Mouse (Mus musculus) heart, embryonic 15.5 days (tissue): ENCODE data around the gene Clec10a. TPM values are rescaled to one million over a fixed set of nuclear protein-coding genes. Genes with fewer than 3 reads are reported as not detected.

Experiments used
- ATAC-seq: fragments of 200-750 bp; cut with Nextera tagmentation; replicated peaks from 2 replicates; pipeline ENCODE4 v1.8.0; 2017; ENCODE audit warnings: low read depth, moderate TSS enrichment; ENCODE audit not compliant: insufficient number of reproducible peaks, insufficient read depth, low FRiP score
- H3K27ac ChIP-seq: fragments of 300-500 bp; sonication (generic); 2 replicates; pipeline ENCODE4 v1.5.1; 2015; ENCODE audit warnings: mild to moderate bottlenecking, inconsistent platforms
- H3K27me3 ChIP-seq: fragments of 300-500 bp; sonication (generic); 2 replicates; pipeline ENCODE4 v1.6.1; 2015; ENCODE audit warnings: inconsistent platforms
- H3K36me3 ChIP-seq: fragments of 300-500 bp; sonication (generic); 2 replicates; pipeline ENCODE4 v1.6.1; 2015; ENCODE audit warnings: mild to moderate bottlenecking, inconsistent platforms
- H3K4me1 ChIP-seq: fragments of 300-500 bp; sonication (generic); replicated peaks from 2 replicates; pipeline ENCODE4 v1.6.1; 2015; ENCODE audit warnings: inconsistent platforms
- H3K4me2 ChIP-seq: fragments of 300-500 bp; sonication (generic); 2 replicates; pipeline ENCODE4 v1.6.1; 2015; ENCODE audit warnings: inconsistent platforms, mild to moderate bottlenecking, moderate library complexity
- H3K4me3 ChIP-seq: fragments of 300-500 bp; sonication (generic); 2 replicates; pipeline ENCODE4 v1.5.1; 2015; ENCODE audit warnings: mild to moderate bottlenecking, inconsistent platforms
- H3K9ac ChIP-seq: fragments of 300-500 bp; sonication (generic); 2 replicates; pipeline ENCODE4 v1.6.1; 2015; ENCODE audit warnings: mild to moderate bottlenecking, inconsistent platforms
- H3K9me3 ChIP-seq: fragments of 300-500 bp; sonication (generic); replicated peaks from 2 replicates; pipeline ENCODE4 v1.6.1; 2016; ENCODE audit warnings: inconsistent platforms
- WGBS: fragments of 180-500 bp; shearing (Covaris S2); methylation state at CpG from one replicate; pipeline ENCODE4 v1.1.7; 2015; ENCODE audit warnings: mixed read lengths; 5-methylcytosine and 5-hydroxymethylcytosine counted together
- polyA plus RNA-seq: library from polyadenylated mRNA; unstranded; fragments of >200 nt; fragmentation: Nextera tagmentation; extraction: Ambion mirVana; gene quantifications from 2 replicates; pipeline ENCODE4 v1.2.1, GENCODE M21; 2015

Gene Clec10a
- polyA plus RNA-seq, 1 experiment from 2014 or later, result 0.40 TPM

GRCm38 (mm10) chr11:70208778-70209388 is 52.9 kb downstream of the Clec10a start:
- no peak overlapping the region for H3K27ac ChIP-seq
- WGBS, result 67% methylated on average over 5 of the region's 5 CpGs
- no peak for ATAC-seq

GRCm38 (mm10) chr11:70210681-70211080 is 54.7 kb downstream of the Clec10a start:
- 79% methylated on average over 2 of the region's 2 CpGs for WGBS
- H3K27me3 ChIP-seq, result peaks cover 44% of the 10 kb centered on the region

More at GRCm38 (mm10) chr11:70208778-70209388, 52.9 kb downstream of the Clec10a start:
- no peaks in the 10 kb centered on the region for H3K36me3 ChIP-seq
- H3K4me2 ChIP-seq, result no peak overlapping the region
- H3K4me3 ChIP-seq, result no peak overlapping the region
- no peaks in the 10 kb centered on the region for H3K9me3 ChIP-seq
- H3K4me1 ChIP-seq, result peaks cover 3% of the 10 kb centered on the region
- H3K9ac ChIP-seq, result no peak overlapping the region
- H3K27me3 ChIP-seq, result peaks cover 27% of the 10 kb centered on the region

GRCm38 (mm10) chr11:70211972-70212371 is 56.0 kb downstream of the Clec10a start:
- H3K27me3 ChIP-seq, result peaks cover 57% of the 10 kb centered on the region
- H3K9ac ChIP-seq, result no peak overlapping the region
- H3K4me1 ChIP-seq, result peaks cover 21% of the 10 kb centered on the region
- H3K27ac ChIP-seq, result no peak overlapping the region
- no peak overlapping the region for H3K4me2 ChIP-seq
- no peaks in the 10 kb centered on the region for H3K36me3 ChIP-seq
- no peaks in the 10 kb centered on the region for H3K9me3 ChIP-seq
- no peak for ATAC-seq
- 70% methylated on average over 6 of the region's 6 CpGs for WGBS
- no peak overlapping the region for H3K4me3 ChIP-seq

More at GRCm38 (mm10) chr11:70210681-70211080, 54.7 kb downstream of the Clec10a start:
- Histone ChIP-seq H3K9me3 (no peaks in the 10 kb centered on the region), H3K4me1 (peaks cover 20% of the 10 kb centered on the region), H3K4me2 (no peak overlapping the region), H3K4me3 (no peak overlapping the region), H3K9ac (no peak overlapping the region), H3K27ac (no peak overlapping the region), H3K36me3 (no peaks in the 10 kb centered on the region)
- no peak for ATAC-seq

GRCm38 (mm10) chr11:70212423-70212822 is 56.4 kb downstream of the Clec10a start, which contains the start of gene Slc16a11:
TSS of gene Slc16a11 (plus strand) at chr11:70212752.
- peaks cover 21% of the 10 kb centered on the region for H3K4me1 ChIP-seq
- peaks cover 62% of the 10 kb centered on the region for H3K27me3 ChIP-seq
- no peaks in the 10 kb centered on the region for H3K9me3 ChIP-seq
- peak within 1 kb of the TSS; percentile 71 for H3K4me2 ChIP-seq
- no peak within 1 kb of the TSS; the same call in 1 of the 2 replicates for H3K4me3 ChIP-seq
- 59% methylated on average over 6 of the region's 6 CpGs for WGBS
- no peaks in the 10 kb centered on the region for H3K36me3 ChIP-seq
- H3K9ac ChIP-seq, result no peak within 1 kb of the TSS
- ATAC-seq, result no peak
- no peak within 1 kb of the TSS for H3K27ac ChIP-seq

GRCm38 (mm10) chr11:70212896-70213295 is 56.9 kb downstream of the Clec10a start:
- Histone ChIP-seq H3K4me1 (peaks cover 21% of the 10 kb centered on the region), H3K9me3 (no peaks in the 10 kb centered on the region), H3K4me3 (no peak overlapping the region), H3K27me3 (peaks cover 62% of the 10 kb centered on the region), H3K4me2 (no peak overlapping the region), H3K27ac (no peak overlapping the region), H3K36me3 (no peaks in the 10 kb centered on the region), H3K9ac (no peak overlapping the region)
- 15% methylated on average over 9 of the region's 9 CpGs for WGBS
- no peak for ATAC-seq

- Histone ChIP-seq H3K4me3 (peak overlapping the region; percentile 42), H3K9ac (0 out of 2 replicates have a peak overlapping the region, but pooled peaks have one; percentile 45), H3K27ac (no peak overlapping the region), H3K27me3 (peaks cover 62% of the 10 kb centered on the region), H3K4me2 (peak overlapping the region; percentile 71), H3K4me1 (peaks cover 21% of the 10 kb centered on the region), H3K36me3 (no peaks in the 10 kb centered on the region), H3K9me3 (no peaks in the 10 kb centered on the region)
- ATAC-seq, result no peak
- WGBS, result 7% methylated on average over 26 of the region's 26 CpGs
These were observed 57.7 kb downstream of the Clec10a start for GRCm38 (mm10) chr11:70213736-70214135.

- peak overlapping the region; percentile 45 for H3K9ac ChIP-seq
- H3K4me3 ChIP-seq, result peak overlapping the region; percentile 42
- peak; percentile 20; the same call in 1 of the 2 replicates for ATAC-seq
- no peak overlapping the region for H3K27ac ChIP-seq
- 2% methylated on average over 46 of the region's 46 CpGs for WGBS
- no peaks in the 10 kb centered on the region for H3K9me3 ChIP-seq
- H3K27me3 ChIP-seq, result peaks cover 62% of the 10 kb centered on the region
- no peaks in the 10 kb centered on the region for H3K36me3 ChIP-seq
- peaks cover 21% of the 10 kb centered on the region for H3K4me1 ChIP-seq
- peak overlapping the region; percentile 71 for H3K4me2 ChIP-seq
These were observed 58.3 kb downstream of the Clec10a start for GRCm38 (mm10) chr11:70214191-70214855.

GRCm38 (mm10) chr11:70214856-70215209 is 58.8 kb downstream of the Clec10a start:
- H3K4me2 ChIP-seq, result peak overlapping the region; percentile 71
- no peak for ATAC-seq
- WGBS, result 6% methylated on average over 18 of the region's 18 CpGs
- peaks cover 21% of the 10 kb centered on the region for H3K4me1 ChIP-seq
- peak overlapping the region; percentile 42 for H3K4me3 ChIP-seq
- H3K27me3 ChIP-seq, result peaks cover 62% of the 10 kb centered on the region
- H3K36me3 ChIP-seq, result no peaks in the 10 kb centered on the region
- no peaks in the 10 kb centered on the region for H3K9me3 ChIP-seq
- no peak overlapping the region; the same call in 1 of the 2 replicates for H3K9ac ChIP-seq
- H3K27ac ChIP-seq, result no peak overlapping the region

GRCm38 (mm10) chr11:70215301-70215700 is 59.3 kb downstream of the Clec10a start:
- peak overlapping the region; percentile 71; the same call in 1 of the 2 replicates for H3K4me2 ChIP-seq
- ATAC-seq, result no peak
- H3K9ac ChIP-seq, result no peak overlapping the region; the same call in 1 of the 2 replicates
- no peaks in the 10 kb centered on the region for H3K36me3 ChIP-seq
- H3K27me3 ChIP-seq, result peaks cover 62% of the 10 kb centered on the region
- no peaks in the 10 kb centered on the region for H3K9me3 ChIP-seq
- WGBS, result 14% methylated on average over 22 of the region's 22 CpGs
- peaks cover 25% of the 10 kb centered on the region for H3K4me1 ChIP-seq
- no peak overlapping the region; the same call in 1 of the 2 replicates for H3K4me3 ChIP-seq
- no peak overlapping the region for H3K27ac ChIP-seq

GRCm38 (mm10) chr11:70216103-70216502 is 60.1 kb downstream of the Clec10a start:
- Histone ChIP-seq H3K9ac (no peak overlapping the region), H3K27ac (no peak overlapping the region), H3K36me3 (no peaks in the 10 kb centered on the region), H3K27me3 (peaks cover 58% of the 10 kb centered on the region), H3K4me3 (no peak overlapping the region), H3K4me2 (no peak overlapping the region), H3K9me3 (no peaks in the 10 kb centered on the region), H3K4me1 (peaks cover 28% of the 10 kb centered on the region)
- no peak for ATAC-seq
- 60% methylated on average over 3 of the region's 3 CpGs for WGBS

- no peaks in the 10 kb centered on the region for H3K9me3 ChIP-seq
- peaks cover 42% of the 10 kb centered on the region for H3K4me1 ChIP-seq
- ATAC-seq, result no peak
- H3K4me2 ChIP-seq, result no peak overlapping the region
- 74% methylated on average over 4 of the region's 4 CpGs for WGBS
- H3K4me3 ChIP-seq, result no peak overlapping the region
- H3K9ac ChIP-seq, result no peak overlapping the region
- H3K27me3 ChIP-seq, result peaks cover 44% of the 10 kb centered on the region
- H3K36me3 ChIP-seq, result no peaks in the 10 kb centered on the region
- H3K27ac ChIP-seq, result no peak overlapping the region
These were observed 62.0 kb downstream of the Clec10a start for GRCm38 (mm10) chr11:70218039-70218438.
